Mouse (Mus musculus) limb, embryonic 11.5 days (tissue): ENCODE results near the gene Neo1. TPM values are rescaled to one million over a fixed set of nuclear protein-coding genes. Genes with fewer than 3 reads are reported as not detected.
"Not testable (repeated sequence)": the region's sequence is repeated elsewhere in the genome, so short reads cannot be mapped to it uniquely, and the experiment has no call there.

ENCODE experiments used
- ATAC-seq: fragments of 200-750 bp; cut with Nextera tagmentation; 2 replicates; pipeline ENCODE4 v1.8.0; 2017; ENCODE audit warnings: low read depth; ENCODE audit not compliant: insufficient number of reproducible peaks, low FRiP score, low TSS enrichment
- DNase-seq: peaks from one replicate; pipeline ENCODE4 v3.0.0-alpha.2; 2015; ENCODE audit warnings: low spot score
- H3K27ac ChIP-seq: fragments of 300-500 bp; sonication (generic); replicated peaks from 2 replicates; pipeline ENCODE4 v1.5.1; 2014; ENCODE audit warnings: low read depth, mild to moderate bottlenecking, low read length
- H3K27me3 ChIP-seq: fragments of 300-500 bp; sonication (generic); 2 replicates; pipeline ENCODE4 v1.6.1; 2014; ENCODE audit warnings: mild to moderate bottlenecking, low read length, mixed read lengths; ENCODE audit not compliant: control insufficient read depth, insufficient read depth
- H3K36me3 ChIP-seq: fragments of 300-500 bp; sonication (generic); 2 replicates; pipeline ENCODE4 v1.6.1; 2014; ENCODE audit warnings: mild to moderate bottlenecking, low read length, moderate library complexity, mixed read lengths; ENCODE audit not compliant: control insufficient read depth, insufficient read depth
- H3K4me1 ChIP-seq: fragments of 300-500 bp; sonication (generic); 2 replicates; pipeline ENCODE4 v1.6.1; 2014; ENCODE audit warnings: low read length, mixed read lengths; ENCODE audit not compliant: control insufficient read depth, insufficient read depth
- H3K4me2 ChIP-seq: fragments of 300-500 bp; sonication (generic); 2 replicates; pipeline ENCODE4 v1.6.1; 2014; ENCODE audit warnings: low read depth, mild to moderate bottlenecking, moderate library complexity; ENCODE audit not compliant: severe bottlenecking
- H3K4me3 ChIP-seq: fragments of 300-500 bp; sonication (generic); 2 replicates; pipeline ENCODE4 v1.5.1; 2014; ENCODE audit warnings: low read depth, low read length
- H3K9ac ChIP-seq: fragments of 300-500 bp; sonication (generic); 2 replicates; pipeline ENCODE4 v1.6.1; 2014; ENCODE audit warnings: mild to moderate bottlenecking, low read length
- H3K9me3 ChIP-seq: fragments of 300-500 bp; sonication (generic); 2 replicates; pipeline ENCODE4 v1.6.1; 2016; ENCODE audit warnings: low read length; ENCODE audit not compliant: control insufficient read depth
- WGBS: fragments of 180-500 bp; shearing (Covaris S2); extraction: QIAGEN DNeasy Blood & Tissue Kit; methylation state at CpG from one replicate; pipeline ENCODE4 v1.1.7; 2014; 5-methylcytosine and 5-hydroxymethylcytosine counted together
- polyA plus RNA-seq: library from polyadenylated mRNA; unstranded; fragments of >200 nt; fragmentation: Nextera tagmentation; extraction: Ambion mirVana; gene quantifications from 2 replicates; pipeline ENCODE4 v1.2.1, GENCODE M21; 2014

Neo1 gene
- polyA plus RNA-seq, 1 experiment from 2014 or later, result 43.2 TPM

DNA sequence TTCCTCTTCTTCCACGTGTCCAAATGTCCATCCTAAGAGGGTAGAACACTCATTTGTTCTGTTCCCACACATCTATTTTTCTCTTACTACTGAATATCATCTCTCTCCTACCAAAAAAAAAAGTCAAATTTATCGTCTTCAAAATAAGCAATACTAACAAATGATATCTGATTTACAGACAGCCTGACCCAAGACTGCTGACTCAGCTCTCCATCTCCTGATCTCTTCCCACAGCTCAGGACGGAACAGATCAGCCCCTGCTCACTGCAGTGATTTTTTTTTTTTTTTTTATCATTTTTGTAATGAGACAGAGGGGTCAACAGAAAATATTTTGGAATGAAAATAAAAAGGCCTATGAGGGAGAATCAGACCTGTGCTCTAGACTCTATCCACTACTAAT, 2.7 kb downstream of the Neo1 start:
- H3K36me3 ChIP-seq, result no peaks in the 10 kb centered on the region
- no peak overlapping the region for H3K9ac ChIP-seq
- WGBS, result 65% methylated on average over 3 of the region's 3 CpGs
- no peak overlapping the region for H3K4me2 ChIP-seq
- H3K27me3 ChIP-seq, result no peaks in the 10 kb centered on the region
- H3K4me3 ChIP-seq, result no peak overlapping the region
- H3K4me1 ChIP-seq, result no peaks in the 10 kb centered on the region
- ATAC-seq, result no peak
- no peak overlapping the region for H3K27ac ChIP-seq
- H3K9me3 ChIP-seq, result no peaks in the 10 kb centered on the region
- DNase-seq, result no peak

DNA sequence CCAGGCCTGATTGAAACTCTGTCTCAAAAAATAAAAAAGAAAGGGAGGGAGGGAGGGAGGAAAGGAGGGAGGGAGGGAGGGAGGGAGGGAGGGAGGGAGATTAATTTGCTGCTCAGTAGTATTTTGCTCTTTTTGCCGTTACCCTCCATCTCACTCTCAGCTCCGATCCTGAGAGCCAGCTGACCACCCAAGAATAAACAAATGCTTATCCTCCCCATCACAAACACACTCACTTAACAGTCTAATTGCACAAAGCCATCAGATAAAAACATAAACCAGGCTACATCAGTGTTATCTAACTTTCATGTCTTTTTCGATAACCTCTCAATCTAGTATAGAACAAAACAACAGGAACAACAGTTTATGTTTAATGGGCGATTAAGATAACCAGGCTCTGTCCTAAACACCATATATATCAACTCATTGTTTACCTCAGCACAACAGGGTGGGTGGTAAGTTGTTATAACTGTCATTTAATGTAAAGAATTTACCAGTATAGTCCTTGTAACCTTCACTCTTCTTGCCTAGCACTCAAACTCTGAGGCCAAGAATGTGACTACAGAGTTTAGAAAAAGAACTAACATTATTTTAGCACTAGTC, 11.9 kb downstream of the Neo1 start:
- WGBS, result 52% methylated on average over 4 of the region's 4 CpGs
- Histone ChIP-seq H3K4me2 (no peak overlapping the region), H3K9ac (no peak overlapping the region), H3K4me1 (no peaks in the 10 kb centered on the region), H3K9me3 (no peaks in the 10 kb centered on the region), H3K27me3 (no peaks in the 10 kb centered on the region), H3K36me3 (no peaks in the 10 kb centered on the region), H3K27ac (no peak overlapping the region), H3K4me3 (no peak overlapping the region)
- ATAC-seq (no peak), DNase-seq (no peak)

DNA sequence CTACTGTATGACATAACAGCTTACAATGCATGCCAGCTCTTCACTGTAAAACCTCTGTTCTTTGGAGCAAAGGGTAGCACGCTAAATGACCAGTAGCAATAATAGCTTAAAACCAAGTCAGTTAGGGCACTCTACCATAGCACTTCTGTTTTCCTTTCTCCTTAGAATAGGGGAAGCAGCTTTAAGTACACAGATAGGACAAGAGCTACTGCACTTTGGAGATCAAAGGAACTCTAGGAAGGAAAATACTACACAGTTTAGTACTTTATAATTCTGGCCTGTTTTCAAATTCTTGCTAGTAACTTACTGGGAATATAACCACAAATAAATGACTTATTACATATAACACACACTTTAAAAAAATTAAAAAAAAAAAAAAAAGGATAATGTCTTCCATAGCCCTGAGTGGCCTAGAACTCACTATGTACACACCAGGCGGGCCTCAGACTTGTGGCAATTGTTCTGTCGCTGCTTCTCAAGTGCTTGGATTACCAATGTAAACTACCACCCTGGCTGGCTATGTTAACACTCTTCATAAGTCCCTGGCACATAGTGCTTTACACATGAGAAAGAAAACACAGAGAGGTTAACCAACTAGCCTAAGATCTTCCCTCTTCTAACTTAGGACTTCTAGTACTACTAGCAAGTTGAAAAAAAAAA, 20.1 kb downstream of the Neo1 start:
- ATAC-seq (no peak), DNase-seq (no peak)
- 79% methylated on average over 3 of the region's 3 CpGs for WGBS
- Histone ChIP-seq H3K9ac (no peak overlapping the region), H3K4me3 (no peak overlapping the region), H3K9me3 (no peaks in the 10 kb centered on the region), H3K36me3 (no peaks in the 10 kb centered on the region), H3K4me2 (no peak overlapping the region), H3K27ac (no peak overlapping the region), H3K27me3 (no peaks in the 10 kb centered on the region), H3K4me1 (peaks cover 4% of the 10 kb centered on the region; the same call in 1 of the 2 replicates)

DNA sequence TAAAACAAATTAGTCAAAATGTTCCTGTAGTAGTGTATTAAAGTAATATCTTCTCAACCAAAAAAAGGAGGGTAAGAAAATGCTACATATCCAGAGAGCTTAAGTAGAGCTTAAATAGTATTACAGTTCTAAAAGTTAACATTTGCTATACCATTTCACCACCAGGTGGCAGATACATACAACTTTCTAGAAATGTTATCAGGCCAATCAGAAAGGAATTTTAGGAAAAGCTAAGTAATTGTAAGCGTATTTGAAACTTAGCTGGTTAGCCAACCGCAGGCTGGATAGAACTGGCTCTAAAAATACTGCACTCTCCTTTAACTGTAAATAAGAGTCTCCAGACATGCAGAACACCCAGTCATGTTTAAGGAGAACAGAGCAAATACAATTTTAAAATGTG, 22.9 kb downstream of the Neo1 start:
- WGBS, result 29% methylated on average over 2 of the region's 2 CpGs
- Histone ChIP-seq H3K9ac (no peak overlapping the region), H3K36me3 (no peaks in the 10 kb centered on the region), H3K27ac (no peak overlapping the region), H3K4me3 (no peak overlapping the region), H3K27me3 (no peaks in the 10 kb centered on the region), H3K4me1 (peaks cover 4% of the 10 kb centered on the region; the same call in 1 of the 2 replicates), H3K4me2 (no peak overlapping the region), H3K9me3 (no peaks in the 10 kb centered on the region)
- no peak for DNase-seq
- no peak for ATAC-seq

DNA sequence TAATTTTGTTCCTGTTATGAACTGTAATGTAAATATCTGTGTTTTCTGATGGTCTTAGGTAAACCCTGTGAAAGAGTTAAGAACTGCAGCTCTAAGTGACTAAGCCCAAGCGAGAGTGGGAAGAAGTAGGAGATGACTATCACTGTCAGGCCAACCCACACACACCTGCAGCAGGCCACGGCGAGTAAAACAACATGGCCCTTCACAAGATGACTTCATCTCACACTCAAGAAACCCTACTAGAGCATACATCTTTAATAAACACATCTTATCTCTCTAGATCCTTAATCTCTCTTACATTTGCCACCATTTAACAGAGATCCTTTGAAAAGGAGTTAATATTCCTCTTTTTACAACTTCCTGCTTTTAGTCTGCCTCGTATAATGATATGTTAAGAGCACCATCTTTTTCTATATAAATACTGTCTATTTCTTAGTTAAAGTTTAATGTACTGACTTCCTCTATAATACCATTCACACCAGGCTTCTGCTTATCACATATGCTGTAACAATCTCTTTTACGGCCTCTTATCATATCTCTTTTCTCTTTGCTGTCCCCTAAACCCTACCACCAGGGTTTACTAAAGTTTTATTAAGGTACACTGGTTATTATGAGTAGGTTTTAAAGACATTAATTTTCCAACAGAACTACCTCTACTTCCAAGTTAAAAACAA, 46.8 kb downstream of the Neo1 start:
- Histone ChIP-seq H3K36me3 (no peaks in the 10 kb centered on the region), H3K27ac (no peak overlapping the region), H3K9ac (no peak overlapping the region), H3K4me1 (no peaks in the 10 kb centered on the region), H3K4me3 (no peak overlapping the region), H3K4me2 (no peak overlapping the region), H3K27me3 (no peaks in the 10 kb centered on the region), H3K9me3 (no peaks in the 10 kb centered on the region)
- WGBS, result 92% methylated on average over 5 of the region's 5 CpGs
- ATAC-seq (no peak), DNase-seq (no peak)

DNA sequence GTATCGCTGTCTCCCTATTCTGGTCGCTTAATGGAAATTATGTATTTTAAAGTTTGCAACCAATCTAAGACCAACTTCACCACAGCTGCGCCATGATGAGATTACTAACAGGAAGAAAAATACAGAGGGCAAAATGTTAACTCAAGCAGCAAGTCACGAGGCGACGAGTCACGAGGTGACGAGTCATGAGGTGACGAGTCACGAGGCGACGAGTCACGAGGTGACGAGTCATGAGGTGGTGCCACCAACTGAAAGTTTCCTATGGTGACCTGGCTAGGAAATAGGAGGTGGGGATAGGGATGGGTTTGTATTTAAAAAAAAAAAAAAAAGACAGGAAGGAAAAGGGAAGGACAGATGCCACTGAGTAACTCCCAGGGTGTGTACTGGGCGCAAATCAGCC, 57.2 kb downstream of the Neo1 start:
- H3K4me3 ChIP-seq, result no peak overlapping the region
- H3K9ac ChIP-seq, result no peak overlapping the region
- no peak overlapping the region for H3K4me2 ChIP-seq
- ATAC-seq (no peak), DNase-seq (no peak)
- 77% methylated on average over 15 of the region's 15 CpGs for WGBS
- no peak overlapping the region for H3K27ac ChIP-seq
- H3K9me3 ChIP-seq, result no peaks in the 10 kb centered on the region
- H3K27me3 ChIP-seq, result no peaks in the 10 kb centered on the region
- no peaks in the 10 kb centered on the region for H3K4me1 ChIP-seq
- no peaks in the 10 kb centered on the region for H3K36me3 ChIP-seq

DNA sequence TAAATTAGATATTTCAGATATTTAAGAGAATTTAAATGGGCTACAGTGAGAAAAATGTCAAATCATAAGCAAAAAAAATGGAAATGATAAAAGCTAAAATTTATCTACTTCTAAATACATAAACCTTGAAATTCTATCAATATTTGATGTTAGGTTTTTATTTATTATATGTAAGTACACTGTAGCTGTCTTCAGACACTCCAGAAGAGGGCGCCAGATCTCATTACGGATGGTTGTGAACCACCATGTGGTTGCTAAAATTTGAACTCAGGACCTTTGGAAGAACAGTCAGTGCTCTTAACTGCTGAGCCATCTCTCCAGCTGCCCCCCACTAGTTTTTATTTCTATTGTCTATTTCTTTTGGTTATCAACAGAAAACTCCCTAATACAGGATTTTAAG, 65.1 kb downstream of the Neo1 start:
- not testable (repeated sequence) for H3K36me3 ChIP-seq, ATAC-seq, H3K27ac ChIP-seq, H3K4me2 ChIP-seq, H3K9ac ChIP-seq, DNase-seq, H3K4me1 ChIP-seq, H3K9me3 ChIP-seq, H3K27me3 ChIP-seq, H3K4me3 ChIP-seq
- 83% methylated on average over 2 of the region's 2 CpGs for WGBS

DNA sequence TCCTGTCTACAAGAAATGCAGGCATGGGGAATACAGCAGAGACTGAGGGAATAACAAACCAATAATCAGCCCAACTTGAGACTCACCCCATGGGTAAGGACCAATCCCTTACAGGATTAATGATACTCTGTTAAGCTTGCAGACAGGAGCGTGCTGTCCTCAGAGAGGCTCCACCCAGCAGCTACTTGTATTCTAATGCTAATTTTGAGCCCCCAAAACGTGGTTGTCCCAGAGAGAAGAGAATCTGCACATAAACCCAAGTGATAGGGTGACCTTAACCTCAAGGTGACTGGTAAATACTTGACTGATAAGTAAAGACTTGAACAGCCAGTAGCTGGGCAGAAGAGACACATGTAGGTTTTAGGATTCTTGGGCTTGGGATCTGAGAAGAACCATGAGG, 68.9 kb downstream of the Neo1 start:
- H3K27ac ChIP-seq, result no peak overlapping the region
- WGBS, result 50% methylated on average over 2 of the region's 2 CpGs
- no peaks in the 10 kb centered on the region for H3K4me1 ChIP-seq
- H3K27me3 ChIP-seq, result no peaks in the 10 kb centered on the region
- ATAC-seq (no peak), DNase-seq (no peak)
- no peaks in the 10 kb centered on the region for H3K9me3 ChIP-seq
- H3K4me2 ChIP-seq, result no peak overlapping the region
- H3K36me3 ChIP-seq, result no peaks in the 10 kb centered on the region
- no peak overlapping the region for H3K9ac ChIP-seq
- no peak overlapping the region for H3K4me3 ChIP-seq
